Mouse (Mus musculus) heart, adult 2 months (tissue): ENCODE results near the gene Slc35a3. TPM values are rescaled to one million over a fixed set of nuclear protein-coding genes. Genes with fewer than 3 reads are reported as not detected.
"Not testable (repeated sequence)": the region's sequence is repeated elsewhere in the genome, so short reads cannot be mapped to it uniquely, and the experiment has no call there.

Experiments used
- DNase-seq, 2 experiments: peaks; one replicate each; pipeline ENCODE4 v3.0.0; 2021
- H3K27ac ChIP-seq: fragments of 200-600 bp; 2 replicates; pipeline ENCODE4 v1.8.1; 2022
- H3K27me3 ChIP-seq: fragments of 200-500 bp; 2 replicates; pipeline ENCODE4 v1.6.1; 2012; ENCODE audit warnings: mild to moderate bottlenecking, low read length, inconsistent platforms, mixed read lengths; ENCODE audit not compliant: control insufficient read depth, insufficient read depth
- H3K36me3 ChIP-seq: fragments of 200-500 bp; 2 replicates; pipeline ENCODE4 v1.6.1; 2012; ENCODE audit warnings: low read length, inconsistent platforms; ENCODE audit not compliant: control insufficient read depth, insufficient read depth
- H3K4me1 ChIP-seq: fragments of 200-500 bp; 2 replicates; pipeline ENCODE4 v1.6.1; 2011; ENCODE audit warnings: low read length; ENCODE audit not compliant: control insufficient read depth, insufficient read depth
- H3K4me3 ChIP-seq: fragments of 200-600 bp; 2 replicates; pipeline ENCODE4 v1.8.1; 2022
- H3K79me2 ChIP-seq: fragments of 200-500 bp; replicated peaks from 2 replicates; pipeline ENCODE4 v1.6.1; 2012; ENCODE audit warnings: mild to moderate bottlenecking, inconsistent platforms, low read length, moderate library complexity, mixed read lengths; ENCODE audit not compliant: control insufficient read depth, insufficient read depth
- H3K9ac ChIP-seq: fragments of 200-500 bp; 2 replicates; pipeline ENCODE4 v1.6.1; 2012; ENCODE audit warnings: low read depth, mild to moderate bottlenecking, control low read depth, inconsistent platforms, low read length, mixed read lengths
- CTCF ChIP-seq: fragments of 200-600 bp; IDR thresholded peaks from 2 replicates; pipeline ENCODE4 v1.8.1; 2022; ENCODE audit warnings: antibody characterized with exemption, mild to moderate bottlenecking, moderate library complexity
- EP300 ChIP-seq: fragments of 200-500 bp; IDR thresholded peaks from 2 replicates; pipeline ENCODE4 v1.6.1; 2011; ENCODE audit warnings: low read depth, low read length, control low read depth; ENCODE audit not compliant: insufficient read depth
- POLR2A ChIP-seq: fragments of 200-500 bp; IDR thresholded peaks from 2 replicates; pipeline ENCODE4 v1.6.1; 2011; ENCODE audit warnings: mild to moderate bottlenecking, low read depth, low read length, control low read depth; ENCODE audit not compliant: insufficient read depth
- WGBS: fragments of 180-500 bp; shearing (Covaris S2); methylation state at CpG from one replicate; pipeline ENCODE4 v1.1.7; 2018; 5-methylcytosine and 5-hydroxymethylcytosine counted together
- intact Hi-C: fragments of 180-260 bp; cut with DNase I; formaldehyde crosslinking; loops from one replicate; pipeline ENCODE4 v1.15.1; 2025
- polyA plus RNA-seq: library from polyadenylated mRNA; depleted of rRNA; stranded (reverse); fragments of >200 nt; gene quantifications from 2 replicates; pipeline ENCODE4 v1.2.3, GENCODE M21; 2012
- total RNA-seq, 2 experiments: library from RNA; stranded (reverse); gene quantifications; 2 replicates each; pipeline ENCODE4 v1.2.3; 2021

Gene Slc35a3
- total and polyA plus RNA-seq, 3 experiments = 5.7 to 11.2 (median 10.7) TPM

- H3K27me3 ChIP-seq = no peaks in the 10 kb centered on the region
- DNase-seq = no peak
- intact Hi-C loops = no loop called here
- TF ChIP-seq POLR2A = no peak
- TF ChIP-seq CTCF = no peak
- TF ChIP-seq EP300 = no peak
- 77% methylated on average over 2 of the region's 2 CpGs for WGBS
- H3K9ac ChIP-seq = no peak overlapping the region
- peaks cover 1% of the 10 kb centered on the region for H3K4me1 ChIP-seq
- no peak overlapping the region for H3K27ac ChIP-seq
- H3K4me3 ChIP-seq = no peak overlapping the region
- peaks cover 2% of the 10 kb centered on the region for H3K36me3 ChIP-seq
- 0 out of 2 replicates have a peak, but pooled peaks cover 2% of the 10 kb centered on the region for H3K79me2 ChIP-seq
These were observed 17.0 kb downstream of the Slc35a3 start for GRCm38 (mm10) chr3:116695666-116695985.

DNA sequence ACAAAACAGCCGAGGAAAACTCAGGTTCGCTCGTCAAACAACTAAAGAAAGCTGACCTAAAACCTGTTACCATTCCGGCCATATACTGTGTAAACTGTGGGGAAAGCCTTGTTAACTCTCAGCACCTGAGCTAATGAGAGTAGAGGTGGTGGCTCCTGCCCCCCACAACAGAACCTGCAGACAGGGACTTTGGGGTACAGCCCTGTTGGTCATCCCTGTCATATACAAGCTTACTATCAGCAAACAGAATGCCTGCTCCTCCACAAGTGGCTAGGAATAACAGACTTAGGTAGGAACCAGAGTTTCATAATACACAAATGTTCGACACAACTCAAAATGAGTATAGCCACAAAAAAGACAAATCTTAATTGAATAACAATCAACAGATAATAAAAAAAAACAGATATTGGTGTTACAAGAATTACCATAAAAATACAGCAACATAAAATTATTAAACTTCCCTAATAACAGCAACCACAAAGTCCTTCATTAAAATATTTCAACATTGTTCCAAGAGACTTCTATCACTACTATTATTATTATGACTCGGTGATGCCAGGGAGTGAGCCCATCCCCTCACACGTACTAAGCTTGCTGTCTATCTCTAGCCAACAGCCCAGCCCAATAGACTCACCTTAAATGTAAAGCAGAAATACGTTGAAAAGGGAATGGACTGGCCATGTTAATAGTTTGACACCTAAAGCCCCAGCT is 17.5 kb downstream of the Slc35a3 start:
- WGBS = 87% methylated on average over 8 of the region's 8 CpGs
- H3K27me3 ChIP-seq = no peaks in the 10 kb centered on the region
- H3K4me3 ChIP-seq = no peak overlapping the region
- no peak overlapping the region for H3K9ac ChIP-seq
- 0 out of 2 replicates have a peak, but pooled peaks cover 2% of the 10 kb centered on the region for H3K79me2 ChIP-seq
- no peak overlapping the region for H3K27ac ChIP-seq
- TF ChIP-seq POLR2A (no peak), CTCF (no peak), EP300 (no peak)
- intact Hi-C loops = no loop called here
- peaks cover 4% of the 10 kb centered on the region for H3K36me3 ChIP-seq
- DNase-seq = no peak
- H3K4me1 ChIP-seq = peaks cover 3% of the 10 kb centered on the region

GRCm38 (mm10) chr3:116694312-116694711 is 18.3 kb downstream of the Slc35a3 start:
- 82% methylated on average over 3 of the region's 3 CpGs for WGBS
- Histone ChIP-seq H3K4me3 (no peak overlapping the region), H3K4me1 (peaks cover 3% of the 10 kb centered on the region), H3K9ac (no peak overlapping the region), H3K27me3 (no peaks in the 10 kb centered on the region), H3K36me3 (peaks cover 4% of the 10 kb centered on the region), H3K79me2 (0 out of 2 replicates have a peak, but pooled peaks cover 2% of the 10 kb centered on the region), H3K27ac (no peak overlapping the region)
- TF ChIP-seq POLR2A (no peak), EP300 (no peak), CTCF (no peak)
- intact Hi-C loops = no loop called here
- DNase-seq = no peak

- no peaks in the 10 kb centered on the region for H3K36me3 ChIP-seq
- no peaks in the 10 kb centered on the region for H3K4me1 ChIP-seq
- TF ChIP-seq EP300 (no peak), POLR2A (no peak), CTCF (no peak)
- no peak for DNase-seq
- 96% methylated on average over 1 of the region's 1 CpGs for WGBS
- intact Hi-C loops = no loop called here
- H3K9ac ChIP-seq = no peak within 1 kb of the TSS
- no peaks in the 10 kb centered on the region for H3K27me3 ChIP-seq
- no peak within 1 kb of the TSS for H3K27ac ChIP-seq
- no peaks in the 10 kb centered on the region for H3K79me2 ChIP-seq
- no peak within 1 kb of the TSS for H3K4me3 ChIP-seq
These were observed 31.5 kb downstream of the Slc35a3 start, which contains the start of gene Gm43191 for GRCm38 (mm10) chr3:116681160-116681559. Gene Gm43191 (minus strand): TSS chr3:116681260.

DNA sequence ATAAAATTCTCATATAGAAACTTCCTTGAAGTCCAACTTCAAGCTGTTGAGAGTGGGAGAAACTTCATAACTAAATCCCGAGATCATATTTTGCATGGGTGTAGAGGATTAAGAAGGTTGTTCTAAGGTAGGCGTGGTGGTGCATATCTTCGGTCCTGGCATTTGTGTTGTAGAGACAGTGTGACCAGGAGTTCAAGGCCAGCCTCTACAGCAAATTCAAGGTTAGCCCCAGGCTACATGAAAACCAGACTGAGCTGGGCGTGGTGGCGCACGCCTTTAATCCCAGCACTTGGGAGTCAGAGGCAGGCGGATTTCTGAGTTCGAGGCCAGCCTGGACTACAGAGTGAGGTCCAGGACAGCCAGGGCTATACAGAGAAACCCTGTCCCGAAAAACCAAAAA is 48.4 kb downstream of the Slc35a3 start:
- not testable (repeated sequence) for DNase-seq, H3K4me1 ChIP-seq, H3K4me3 ChIP-seq, H3K9ac ChIP-seq, H3K27me3 ChIP-seq, H3K36me3 ChIP-seq, H3K79me2 ChIP-seq, H3K27ac ChIP-seq
- intact Hi-C loops = loop anchor here (5.0 kb wide), 1 partner anchor 157 kb away; the partner anchor contains the start of gene Rtca
- 95% methylated on average over 9 of the region's 9 CpGs for WGBS

DNA sequence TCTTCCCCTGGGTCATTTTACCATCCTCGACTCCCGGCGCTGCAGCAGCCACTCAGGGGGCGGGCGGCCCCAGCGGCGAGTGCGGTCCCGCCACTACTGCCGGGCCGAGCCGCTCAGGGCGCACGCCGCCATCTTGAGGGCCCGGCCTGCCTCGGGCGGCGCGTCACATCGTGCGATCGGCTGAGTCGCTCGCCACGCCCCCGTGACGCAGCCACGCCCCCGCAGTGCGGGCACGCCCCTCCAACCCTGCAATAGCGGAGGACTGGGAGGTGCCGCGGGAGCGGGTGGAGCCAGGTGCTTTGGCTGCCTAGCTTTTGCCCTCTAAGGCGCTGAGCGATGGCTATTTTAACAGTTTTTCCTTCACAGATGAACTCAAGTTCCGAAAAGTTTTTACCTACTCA is 50.2 kb downstream of the Slc35a3 start, which contains the start of gene Mfsd14a:
Gene Mfsd14a (minus strand): TSS at position 215 of the 401 bp plus-strand sequence.
- intact Hi-C loops = loop anchor here (2.0 to 5.0 kb wide), 3 partner anchors 48 to 155 kb away; partner anchors contain the start of genes Rtca and Sass6
- Histone ChIP-seq H3K9ac (peak within 1 kb of the TSS; percentile 95), H3K27me3 (no peaks in the 10 kb centered on the region), H3K4me1 (peaks cover 13% of the 10 kb centered on the region), H3K79me2 (peaks cover 5% of the 10 kb centered on the region), H3K4me3 (peak within 1 kb of the TSS; percentile 69), H3K27ac (peak within 1 kb of the TSS; percentile 92), H3K36me3 (peaks cover 6% of the 10 kb centered on the region)
- WGBS = under 1% methylated on average over 39 of the region's 39 CpGs
- TF ChIP-seq POLR2A (peak; percentile 83), EP300 (peak; percentile 61), CTCF (no peak)
- DNase-seq = peak; percentile 99 to 100
